Mouse (Mus musculus) adrenal gland, adult 18-20 months (tissue): ENCODE data around the gene Elmod1. TPM values are rescaled to one million over a fixed set of nuclear protein-coding genes. Genes with fewer than 3 reads are reported as not detected.
"Not testable (repeated sequence)": the region's sequence is repeated elsewhere in the genome, so short reads cannot be mapped to it uniquely, and the experiment has no call there.

Experiments
- DNase-seq, 2 experiments: peaks; one replicate each; pipeline ENCODE4 v3.0.0; 2021 to 2022; ENCODE audit warnings: low spot score in 2 of 2
- long read RNA-seq, 2 experiments: library from polyadenylated mRNA; stranded (forward); transcript quantifications; one replicate each; pipeline ENCODE4 v2.0.0; 2021
- total RNA-seq, 2 experiments: library from RNA; stranded (reverse); gene quantifications; 1 replicate in 1 of 2; 2 replicates in 1 of 2; pipeline ENCODE4 v1.2.3; 2021

Elmod1 gene
- total RNA-seq, result 1 to 10 TPM; 3.6 to 4.0 TPM
- long read RNA-seq, experiment 1, partial matches to known transcripts, result 0 of 1 reads
- long read RNA-seq, experiment 1, other reads (novel, unspliced or antisense), result 0 of 1 reads
- long read RNA-seq, experiment 2, partial matches to known transcripts, result 1 of 1 reads
- long read RNA-seq, experiment 2, other reads (novel, unspliced or antisense), result 0 of 1 reads

GRCm38 (mm10) chr9:53975122-53975518 lies at the start of gene Elmod1:
Elmod1 (minus strand) TSS chr9:53975301.
- DNase-seq, result peak; percentile 25 to 39

- DNase-seq, result no peak
These were observed 47.7 kb upstream of the Elmod1 start for GRCm38 (mm10) chr9:54022795-54023194.

GRCm38 (mm10) chr9:53994528-53994927 lies 19.4 kb upstream of the Elmod1 start:
- no peak for DNase-seq

GRCm38 (mm10) chr9:53992567-53992966 lies 17.5 kb upstream of the Elmod1 start:
- not testable (repeated sequence) for DNase-seq

- peak in 1 of 2 experiments; percentile 19 for DNase-seq
These were observed 15.8 kb upstream of the Elmod1 start for GRCm38 (mm10) chr9:53990921-53991320.

- DNase-seq, result no peak
These were observed 11.9 kb upstream of the Elmod1 start for GRCm38 (mm10) chr9:53986972-53987371.

- DNase-seq, result peak; percentile 18 to 30
These were observed 9.8 kb upstream of the Elmod1 start for GRCm38 (mm10) chr9:53984868-53985267.

GRCm38 (mm10) chr9:53974328-53975121 lies 576 bp downstream of the Elmod1 start:
- peak in 1 of 2 experiments; percentile 19 for DNase-seq

GRCm38 (mm10) chr9:53973929-53974327 lies 1.2 kb downstream of the Elmod1 start:
- DNase-seq, result no peak

- DNase-seq, result no peak
These were observed 1.9 kb downstream of the Elmod1 start for GRCm38 (mm10) chr9:53973241-53973640.

GRCm38 (mm10) chr9:53972358-53972757 lies 2.7 kb downstream of the Elmod1 start:
- DNase-seq, result no peak

- no peak for DNase-seq
These were observed 7.3 kb downstream of the Elmod1 start for GRCm38 (mm10) chr9:53967610-53968368.

GRCm38 (mm10) chr9:53957021-53957420 lies 18.1 kb downstream of the Elmod1 start:
- DNase-seq, result no peak

- DNase-seq, result no peak
These were observed 20.2 kb downstream of the Elmod1 start for GRCm38 (mm10) chr9:53954853-53955252.

GRCm38 (mm10) chr9:53947463-53947862 lies 27.6 kb downstream of the Elmod1 start:
- DNase-seq, result no peak

GRCm38 (mm10) chr9:53938555-53938954 lies 36.5 kb downstream of the Elmod1 start:
- DNase-seq, result no peak

GRCm38 (mm10) chr9:53934179-53934578 lies 40.9 kb downstream of the Elmod1 start:
- peak; percentile 24 to 38 for DNase-seq

GRCm38 (mm10) chr9:53933375-53933774 lies 41.7 kb downstream of the Elmod1 start:
- DNase-seq, result no peak

- no peak for DNase-seq
These were observed 44.2 kb downstream of the Elmod1 start for GRCm38 (mm10) chr9:53930906-53931305.

GRCm38 (mm10) chr9:53921061-53921460 lies 54.0 kb downstream of the Elmod1 start:
- no peak for DNase-seq

- no peak for DNase-seq
These were observed 59.0 kb downstream of the Elmod1 start for GRCm38 (mm10) chr9:53915929-53916721.
